Mouse (Mus musculus) testis, adult 2 months (tissue): Measurements from ENCODE around the gene Fstl4.

ENCODE experiments used
- CTCF ChIP-seq: fragments of 200-500 bp; IDR thresholded peaks from 2 replicates; pipeline ENCODE4 v1.5.1; 2012; ENCODE audit warnings: low read depth, mild to moderate bottlenecking, inconsistent platforms, low read length, moderate library complexity; ENCODE audit not compliant: control insufficient read depth, insufficient read depth, insufficient replicate concordance
- POLR2A ChIP-seq: fragments of 200-500 bp; IDR thresholded peaks from 2 replicates; pipeline ENCODE4 v1.6.1; 2012; ENCODE audit warnings: low read depth, mild to moderate bottlenecking, inconsistent platforms, low read length, moderate library complexity; ENCODE audit not compliant: control insufficient read depth

- TF ChIP-seq POLR2A = no peak
- no peak for TF ChIP-seq CTCF
Observed at GRCm38 (mm10) chr11:53011996-53012505, 247.6 kb downstream of the Fstl4 start.
